Mouse (Mus musculus) adrenal gland, postnatal 14 days (tissue): ENCODE measurements around the gene BC051019. TPM values are rescaled to one million over a fixed set of nuclear protein-coding genes. Genes with fewer than 3 reads are reported as not detected.

Experiments
- DNase-seq: peaks from one replicate; pipeline ENCODE4 v3.0.0; 2021; ENCODE audit warnings: mixed read lengths
- long read RNA-seq, 2 experiments: library from polyadenylated mRNA; stranded (forward); transcript quantifications; one replicate each; pipeline ENCODE4 v2.0.0; 2021
- total RNA-seq: library from RNA; stranded (reverse); gene quantifications from 2 replicates; pipeline ENCODE4 v1.2.3, GENCODE M21; 2021

The BC051019 gene
- total RNA-seq = not detected in 2 replicates
- long read RNA-seq, experiment 1 = 0 reads
- long read RNA-seq, experiment 2 = 0 reads

GRCm38 (mm10) chr7:109723697-109724096 is at the start of gene BC051019:
TSS of gene BC051019 (minus strand) at chr7:109723850.
- no peak for DNase-seq

- DNase-seq = no peak
These were observed 48.6 kb upstream of the BC051019 start for GRCm38 (mm10) chr7:109772251-109772650.

GRCm38 (mm10) chr7:109768699-109769383 is 45.2 kb upstream of the BC051019 start:
- DNase-seq = no peak

GRCm38 (mm10) chr7:109767575-109768350 is 44.1 kb upstream of the BC051019 start:
- DNase-seq = no peak

- DNase-seq = no peak
These were observed 40.4 kb upstream of the BC051019 start for GRCm38 (mm10) chr7:109764009-109764408.

GRCm38 (mm10) chr7:109756291-109756690 is 32.6 kb upstream of the BC051019 start:
- DNase-seq = no peak

GRCm38 (mm10) chr7:109754034-109754433 is 30.4 kb upstream of the BC051019 start:
- no peak for DNase-seq

GRCm38 (mm10) chr7:109752008-109752925 is 28.6 kb upstream of the BC051019 start, which contains the start of gene Tmem9b:
TSS of gene Tmem9b (minus strand) at chr7:109752875.
- DNase-seq = peak; percentile 91

GRCm38 (mm10) chr7:109751427-109752007 is 27.9 kb upstream of the BC051019 start:
- no peak for DNase-seq

- DNase-seq = no peak
These were observed 24.1 kb upstream of the BC051019 start for GRCm38 (mm10) chr7:109747747-109748146.

GRCm38 (mm10) chr7:109741703-109742102 is 18.1 kb upstream of the BC051019 start:
- DNase-seq = no peak

- no peak for DNase-seq
These were observed 17.4 kb upstream of the BC051019 start for GRCm38 (mm10) chr7:109741060-109741459.

GRCm38 (mm10) chr7:109739822-109740370 is 16.2 kb upstream of the BC051019 start:
- no peak for DNase-seq

- peak; percentile 47 for DNase-seq
These were observed 11.2 kb upstream of the BC051019 start for GRCm38 (mm10) chr7:109734806-109735205.

- DNase-seq = no peak
These were observed 8.0 kb upstream of the BC051019 start, which contains the start of gene Ascl3 for GRCm38 (mm10) chr7:109731626-109732025. TSS of gene Ascl3 (minus strand) at chr7:109731726.

GRCm38 (mm10) chr7:109723114-109723513 is 536 bp downstream of the BC051019 start:
- DNase-seq = no peak

- DNase-seq = no peak
These were observed 1.0 kb downstream of the BC051019 start for GRCm38 (mm10) chr7:109722618-109723017.

GRCm38 (mm10) chr7:109719286-109719685 is 4.4 kb downstream of the BC051019 start:
- peak; percentile 48 for DNase-seq

GRCm38 (mm10) chr7:109713434-109713982 is 10.1 kb downstream of the BC051019 start:
- no peak for DNase-seq

GRCm38 (mm10) chr7:109712198-109712597 is 11.5 kb downstream of the BC051019 start:
- DNase-seq = no peak

GRCm38 (mm10) chr7:109710069-109710468 is 13.6 kb downstream of the BC051019 start:
- DNase-seq = no peak
